Mouse (Mus musculus) brain, embryonic 14.5 days (tissue): ENCODE data around the gene 4930415O20Rik.

Experiments
- CTCF ChIP-seq: fragments of 200-500 bp; IDR thresholded peaks from 2 replicates; pipeline ENCODE4 v1.5.1; 2012; ENCODE audit warnings: inconsistent platforms, mild to moderate bottlenecking, moderate library complexity, borderline replicate concordance; ENCODE audit not compliant: insufficient read depth, insufficient read length; ENCODE audit errors: extremely low read depth
- POLR2A ChIP-seq: fragments of 200-500 bp; IDR thresholded peaks from 2 replicates; pipeline ENCODE4 v1.6.1; 2012; ENCODE audit warnings: mild to moderate bottlenecking, inconsistent platforms, borderline replicate concordance; ENCODE audit not compliant: poor library complexity, insufficient read depth, insufficient read length, severe bottlenecking; ENCODE audit errors: extremely low read depth

DNA sequence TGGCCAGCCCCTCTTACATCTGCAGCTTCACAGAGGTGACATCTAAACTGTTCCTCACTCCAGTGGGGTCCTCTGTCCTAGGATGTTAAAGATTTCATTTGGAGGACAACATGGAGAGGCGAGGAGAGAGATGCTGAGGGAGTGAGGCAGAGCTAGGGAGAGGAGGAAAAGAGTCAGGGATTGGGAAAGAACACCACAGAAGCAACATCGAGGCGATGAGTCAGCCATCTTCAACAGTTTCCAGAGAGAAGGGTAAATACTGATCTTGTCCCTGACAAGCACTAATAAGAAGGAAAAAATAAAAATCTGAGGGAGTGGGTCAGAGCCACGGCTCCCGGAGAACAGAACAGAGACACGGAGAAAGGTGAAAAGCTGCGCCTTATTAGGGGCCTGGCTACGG lies 12.2 kb downstream of the 4930415O20Rik start:
- TF ChIP-seq POLR2A (no peak), CTCF (no peak)
